Mouse (Mus musculus): Measurements from ENCODE around the gene Tpm1. TPM values are rescaled to one million over a fixed set of nuclear protein-coding genes. Genes with fewer than 3 reads are reported as not detected.
A peak's percentile ranks its signal among the peaks of the same experiment; 100 is the strongest.

The Tpm1 gene
- total RNA-seq, 4 experiments from 2014 or later, result 208 to 237 (median 224) TPM

- peak in 1 of 2 experiments; percentile 63 for DNase-seq (ENCODE audit: low spot score in 2 of 2)
Observed at GRCm38 (mm10) chr9:66988888-66989414, 60.3 kb downstream of the Tpm1 start.

GRCm38 (mm10) chr9:66988198-66988887, 60.9 kb downstream of the Tpm1 start:
- no peak for DNase-seq (ENCODE audit: low spot score in 2 of 2)

DNA sequence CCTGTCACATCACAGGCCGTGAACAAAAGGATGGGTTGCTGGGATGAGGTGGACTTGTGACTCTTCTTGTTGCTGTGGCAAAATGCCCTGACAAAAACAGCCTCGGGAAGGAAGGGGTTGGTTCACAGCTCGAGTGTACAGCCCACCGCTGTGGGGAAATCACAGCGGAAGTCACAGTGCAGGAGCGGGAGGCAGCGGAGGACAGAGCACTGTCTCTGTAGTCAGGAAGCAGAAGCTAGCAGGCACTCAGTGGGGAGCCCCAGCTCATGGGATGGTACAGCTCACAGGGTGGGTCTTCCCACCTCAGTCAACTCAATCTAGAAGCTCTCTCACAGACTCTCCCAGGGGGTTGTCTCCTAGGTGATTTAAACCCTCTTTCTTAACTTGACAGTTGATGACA, 63.8 kb downstream of the Tpm1 start:
- no peak for DNase-seq (ENCODE audit: low spot score in 2 of 2)

DNA sequence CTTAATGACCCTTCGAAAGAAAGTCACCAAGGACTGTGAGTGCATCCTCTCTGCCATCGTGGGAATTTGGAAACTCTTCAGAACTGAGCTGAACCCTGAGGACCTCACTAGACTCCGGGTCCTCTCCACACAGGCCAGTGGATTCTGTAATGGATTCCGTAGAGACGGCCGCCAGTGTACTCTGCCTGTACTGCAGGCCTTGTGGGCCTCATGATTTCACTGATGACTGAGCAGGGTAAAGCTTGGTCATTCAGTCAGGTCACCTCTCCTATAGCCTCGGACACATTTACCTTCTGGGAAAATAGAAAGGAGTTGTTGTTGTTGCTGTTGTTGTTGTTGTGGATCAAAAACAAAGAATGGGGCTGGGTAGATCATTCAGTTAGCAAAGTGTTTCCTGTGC, 67.1 kb downstream of the Tpm1 start:
- no peak for DNase-seq (ENCODE audit: low spot score in 2 of 2)

GRCm38 (mm10) chr9:66980458-66980857, 68.7 kb downstream of the Tpm1 start:
- DNase-seq (ENCODE audit: low spot score in 2 of 2), result peak in 1 of 2 experiments; percentile 56

DNA sequence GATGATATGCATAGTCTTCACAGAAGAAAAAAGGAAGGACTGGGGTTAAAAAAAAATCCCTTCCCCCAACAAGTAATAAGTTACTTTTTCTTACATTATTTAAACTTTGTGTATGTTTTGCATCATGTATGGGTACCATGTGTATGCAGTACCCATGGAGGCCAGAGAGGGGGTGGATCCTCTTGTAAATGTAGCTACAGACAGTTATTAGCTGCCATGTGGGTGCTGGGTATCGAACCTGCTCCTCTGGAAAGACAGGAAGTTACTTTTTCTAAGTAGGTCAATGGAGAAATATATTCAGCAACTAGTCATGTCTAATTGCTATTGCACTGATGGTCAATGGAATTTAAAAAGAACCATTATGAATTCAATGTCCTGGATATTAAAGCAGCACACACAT, 70.7 kb downstream of the Tpm1 start:
- DNase-seq (ENCODE audit: low spot score in 2 of 2), result no peak

- DNase-seq (ENCODE audit: low spot score in 2 of 2), result peak in 1 of 2 experiments; percentile 44
Observed at GRCm38 (mm10) chr9:66977982-66978381, 71.2 kb downstream of the Tpm1 start.

DNA sequence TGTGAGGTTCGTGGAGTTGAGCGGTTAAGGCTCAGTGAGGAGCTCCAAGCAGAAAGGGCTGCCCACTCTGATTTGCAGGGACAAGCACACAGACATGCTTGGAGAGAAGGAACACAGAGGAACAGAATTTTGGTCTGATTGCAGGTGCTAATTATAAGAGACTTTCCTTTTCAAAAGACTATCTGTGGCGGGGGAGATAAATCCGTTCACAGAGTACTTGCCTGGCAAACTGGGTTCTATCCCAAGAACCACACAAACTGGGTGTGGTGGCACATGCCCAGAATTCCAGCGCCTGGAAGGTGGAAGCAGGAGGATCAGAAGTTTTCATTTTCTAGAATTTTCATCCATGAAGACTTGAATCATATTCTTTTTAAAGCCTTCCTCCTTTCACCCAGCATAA, 72.1 kb downstream of the Tpm1 start:
- DNase-seq (ENCODE audit: low spot score in 2 of 2), result no peak

DNA sequence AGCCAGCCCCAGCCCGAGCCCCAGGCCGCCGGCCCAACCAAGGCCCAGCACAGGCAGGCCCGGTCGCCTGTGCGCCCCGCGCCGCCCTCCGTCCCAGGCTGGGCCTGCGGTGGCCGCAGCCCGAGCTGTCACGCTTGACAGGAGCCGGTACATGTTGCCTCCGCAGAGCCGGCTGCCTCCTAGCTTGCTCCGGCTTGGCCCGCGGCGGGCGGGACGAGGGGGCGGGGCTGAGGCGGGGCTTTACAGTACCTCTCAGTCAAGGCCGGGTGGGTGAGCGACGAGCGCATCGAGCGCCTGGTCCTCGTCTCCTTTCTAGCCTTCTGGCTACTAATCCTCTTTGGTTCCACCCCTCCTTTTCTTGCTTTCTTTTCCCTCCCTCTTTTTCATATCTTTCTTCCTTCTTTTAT, 74.0 kb downstream of the Tpm1 start, which contains the start of gene Lactb:
Gene Lactb, minus strand, starts transcription at position 246 of the 407 bp plus-strand sequence.
- DNase-seq (ENCODE audit: low spot score in 2 of 2), result peak; percentile 90 to 94

- peak; percentile 40 to 64 for DNase-seq (ENCODE audit: low spot score in 2 of 2)
Observed at GRCm38 (mm10) chr9:66974721-66975225, 74.4 kb downstream of the Tpm1 start.

Other genes starting within 250 kb of the Tpm1 start
- gene Aph1c, start 214.7 kb downstream of the Tpm1 start, total RNA-seq (2022), result 10 to 100 TPM in 1 of 4 experiments, 1 to 10 TPM in 3; 5.8 to 10.5 (median 8.4) TPM
- gene Rab8b, start 129.7 kb downstream of the Tpm1 start, total RNA-seq (2022), result 10 to 100 TPM; 29.6 to 31.7 (median 30.3) TPM
- gene Rps27l, start 103.3 kb downstream of the Tpm1 start, total RNA-seq (2022), result 10 to 100 TPM; 32.7 to 44.1 (median 37.2) TPM
- 10 to 100 TPM; 16.8 to 18.9 (median 18.3) TPM for gene Lactb, start 73.9 kb downstream of the Tpm1 start, total RNA-seq (2022)

Measured in left cerebral cortex, adult 8-10 months (tissue).